Mouse (Mus musculus): ENCODE results near the gene Haus5.

The Haus5 gene

DNA sequence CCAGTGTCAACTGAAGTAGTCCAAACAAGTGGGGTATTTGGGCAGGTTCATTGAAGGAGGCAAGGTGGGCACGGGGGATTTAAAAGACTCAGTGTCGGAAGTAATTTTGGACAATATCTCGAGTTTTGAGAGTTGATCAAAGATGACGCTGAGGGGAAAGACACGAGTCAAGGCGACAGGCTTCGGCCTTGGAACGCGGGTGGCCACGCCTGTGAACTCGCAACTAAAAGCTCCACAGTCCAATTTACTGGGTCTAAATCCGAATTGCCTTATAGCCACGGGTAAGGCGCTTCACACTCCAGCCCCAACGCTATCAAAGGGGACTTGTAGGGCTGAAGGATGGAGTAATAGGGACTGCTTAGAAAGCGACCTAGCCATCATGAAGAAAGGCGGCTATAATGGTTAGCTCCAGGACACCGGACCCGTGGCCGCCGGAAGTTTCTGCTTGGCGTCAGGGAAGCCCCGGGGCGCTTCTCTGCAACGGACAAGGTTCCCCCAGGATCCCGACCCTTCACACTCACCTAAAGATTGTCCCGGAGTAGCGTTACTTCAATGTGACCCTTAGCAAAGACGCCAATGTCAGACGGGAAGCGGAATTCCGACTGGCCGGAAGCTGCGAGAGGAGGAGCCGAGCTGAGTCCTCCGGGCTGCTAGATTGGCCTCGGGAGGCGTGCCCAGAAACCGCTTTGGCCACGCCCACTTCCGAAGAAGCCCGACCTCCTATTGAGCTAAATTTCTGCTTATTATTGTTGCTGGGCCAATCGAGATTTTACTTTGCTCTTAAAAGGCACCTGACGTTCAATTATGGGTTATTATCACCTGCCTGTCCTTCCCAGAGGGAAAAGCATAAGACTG is 39.0 kb downstream of the Haus5 start, which contains the start of gene Cox6b1:
Gene Cox6b1, minus strand, starts transcription at position 622 of the 855 bp plus-strand sequence.
- DNase-seq: peak; percentile 89

DNA sequence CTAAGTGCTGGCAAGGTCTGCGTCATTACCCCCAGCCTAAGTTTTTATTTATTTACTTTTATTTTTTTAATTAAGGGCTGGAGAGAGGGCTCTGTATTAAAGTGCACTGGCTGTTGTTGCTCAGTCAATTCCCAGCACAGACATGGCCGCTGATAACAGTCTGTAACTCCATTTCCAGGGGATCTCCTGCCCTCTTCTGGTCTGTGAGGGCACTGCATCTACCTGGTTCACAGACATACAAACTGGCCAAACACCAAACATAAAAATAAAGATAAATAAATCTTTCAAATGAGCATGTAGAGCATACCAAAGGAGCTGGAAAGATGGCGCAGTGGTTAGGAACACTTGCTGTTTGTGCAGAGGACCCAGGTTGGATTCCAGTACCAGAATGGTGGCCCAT is 45.6 kb downstream of the Haus5 start:
- DNase-seq: no peak

- no peak for DNase-seq
Observed at GRCm38 (mm10) chr7:30618658-30619057, 46.1 kb downstream of the Haus5 start.

GRCm38 (mm10) chr7:30615049-30615760 is 49.6 kb downstream of the Haus5 start:
- DNase-seq: no peak

- DNase-seq: no peak
Observed at GRCm38 (mm10) chr7:30614454-30614853, 50.3 kb downstream of the Haus5 start.

GRCm38 (mm10) chr7:30613529-30614112 is 51.2 kb downstream of the Haus5 start:
- DNase-seq: no peak

DNA sequence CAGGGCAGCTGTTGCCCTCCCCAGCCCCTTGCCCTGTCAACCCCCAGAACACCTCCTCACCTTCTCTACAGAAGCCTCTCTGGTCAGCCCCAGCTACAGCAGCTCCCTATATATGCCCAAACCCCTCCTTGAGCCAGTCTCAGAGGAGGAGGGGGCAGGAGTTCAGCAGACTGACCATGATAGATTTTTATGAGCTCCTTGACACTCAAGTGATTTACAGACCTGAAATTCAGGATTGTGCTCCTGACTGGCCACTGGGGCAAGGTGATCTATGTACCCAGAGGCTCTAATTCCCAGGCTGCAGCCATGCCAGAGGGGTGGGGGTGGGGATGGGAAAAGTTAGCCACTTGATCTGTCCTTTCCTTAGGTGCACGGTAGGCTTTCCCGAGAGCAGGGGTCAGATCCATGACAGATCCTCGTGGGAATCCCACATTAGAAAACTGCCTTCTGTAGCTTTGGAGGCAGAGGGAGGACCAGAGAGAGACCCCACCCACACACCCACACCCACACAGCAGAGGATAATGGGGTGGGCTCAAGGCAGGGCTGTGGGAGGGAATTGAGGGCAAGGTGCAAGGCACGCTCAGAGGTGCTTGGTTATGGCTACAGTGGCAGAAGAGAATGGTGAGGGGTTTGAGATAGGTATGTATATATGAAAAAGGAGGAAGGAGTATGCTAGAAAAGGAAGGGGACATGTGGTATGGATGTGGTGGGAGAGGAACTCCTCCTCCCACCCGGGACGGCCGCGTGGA is 52.0 kb downstream of the Haus5 start, which contains the start of gene Upk1a:
Gene Upk1a, minus strand, starts transcription at position 194 of the 749 bp plus-strand sequence.
- no peak for DNase-seq

DNA sequence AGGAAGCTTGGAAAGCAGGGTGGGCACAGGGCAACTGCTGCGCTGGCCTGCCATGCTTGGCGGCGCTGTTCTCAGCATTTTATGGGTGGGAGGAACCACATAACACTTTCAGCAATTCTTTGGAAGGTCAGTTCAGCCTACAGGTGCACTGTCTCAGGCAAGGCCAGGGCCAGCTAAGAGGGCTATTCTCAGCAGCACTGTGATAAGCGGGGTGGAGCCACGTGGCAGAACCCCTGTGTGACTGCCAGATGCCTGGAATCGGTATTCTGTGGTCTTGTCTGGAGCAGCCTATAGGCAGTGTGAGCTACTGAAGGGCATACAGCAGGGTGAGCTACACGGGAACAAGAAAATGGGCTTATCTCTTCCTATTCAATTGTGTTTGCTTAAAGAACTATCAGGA is 54.8 kb downstream of the Haus5 start:
- no peak for DNase-seq

GRCm38 (mm10) chr7:30608476-30608875 is 56.3 kb downstream of the Haus5 start:
- no peak for DNase-seq

- DNase-seq: no peak
Observed at GRCm38 (mm10) chr7:30607706-30608309, 57.0 kb downstream of the Haus5 start.

- DNase-seq: no peak
Observed at GRCm38 (mm10) chr7:30604944-30605343, 59.9 kb downstream of the Haus5 start.

- DNase-seq: no peak
Observed at GRCm38 (mm10) chr7:30604424-30604823, 60.4 kb downstream of the Haus5 start.

All from layer of hippocampus, adult 9-11 months (tissue).